Mouse (Mus musculus) B cell, adult 2 months (primary cell): Measurements from ENCODE around the gene Akap13.
"Not testable (repeated sequence)": the region's sequence is repeated elsewhere in the genome, so short reads cannot be mapped to it uniquely, and the experiment has no call there.

ENCODE experiments used
- DNase-seq, 2 experiments: peaks; one replicate each; pipeline ENCODE4 v3.0.0; 2022

Gene Akap13

GRCm38 (mm10) chr7:75607248-75607647, 151.9 kb downstream of the Akap13 start:
- no peak for DNase-seq

DNA sequence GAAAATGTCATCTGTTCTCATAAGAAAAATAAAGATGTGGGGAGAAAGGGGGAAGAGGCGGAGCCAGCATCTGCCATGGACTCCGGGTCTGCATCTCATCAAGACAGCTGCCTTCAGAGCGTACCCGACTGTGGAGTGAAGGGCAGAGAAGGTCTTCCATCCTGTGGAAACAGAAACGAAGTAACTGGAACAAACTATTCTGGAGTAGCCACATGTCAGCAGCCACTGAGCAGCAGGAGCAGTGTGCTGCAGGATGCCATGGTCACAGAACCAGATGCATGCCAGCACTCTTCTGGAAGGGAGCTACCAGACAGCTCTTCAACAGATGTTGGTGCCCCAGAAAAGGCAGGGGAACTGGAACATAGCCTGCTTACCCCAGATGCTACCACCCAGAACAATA, 153.4 kb downstream of the Akap13 start:
- no peak for DNase-seq

GRCm38 (mm10) chr7:75609456-75610262, 154.3 kb downstream of the Akap13 start:
- DNase-seq, result peak; percentile 64 to 65

GRCm38 (mm10) chr7:75610391-75610790, 155.1 kb downstream of the Akap13 start:
- DNase-seq, result peak; percentile 70 to 71

DNA sequence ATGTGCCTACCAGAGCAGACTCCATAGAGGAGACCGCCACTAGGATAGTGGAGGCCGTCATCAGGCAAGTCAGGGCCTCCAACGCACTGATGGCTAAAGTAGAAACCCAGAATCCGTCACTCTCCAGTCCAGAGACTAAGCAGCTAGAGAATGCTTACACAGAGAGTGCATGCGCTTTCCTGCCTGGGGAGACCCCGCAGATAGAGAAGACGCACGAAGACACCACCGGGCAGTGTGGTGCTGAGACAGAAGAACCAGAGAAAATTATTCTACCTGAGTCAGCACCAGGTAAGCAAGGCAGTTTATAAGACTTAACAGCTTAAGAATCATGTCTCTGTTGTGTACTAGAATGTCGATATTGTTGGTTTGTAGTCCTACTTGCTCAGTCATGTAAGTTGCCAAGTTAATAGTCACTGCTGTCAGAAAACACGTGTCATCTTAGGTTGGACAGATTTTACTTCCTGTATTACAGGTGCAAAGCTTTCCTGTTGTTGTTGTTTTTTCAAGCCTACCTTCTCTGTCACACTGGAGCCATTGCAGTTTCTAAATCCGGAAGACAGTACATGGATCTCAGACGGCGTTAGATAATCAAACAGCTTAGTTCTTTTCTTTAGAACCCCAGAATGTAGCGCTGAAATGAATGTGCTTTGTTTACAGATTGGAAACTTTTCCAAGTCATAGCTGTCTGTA, 156.1 kb downstream of the Akap13 start:
- no peak for DNase-seq

DNA sequence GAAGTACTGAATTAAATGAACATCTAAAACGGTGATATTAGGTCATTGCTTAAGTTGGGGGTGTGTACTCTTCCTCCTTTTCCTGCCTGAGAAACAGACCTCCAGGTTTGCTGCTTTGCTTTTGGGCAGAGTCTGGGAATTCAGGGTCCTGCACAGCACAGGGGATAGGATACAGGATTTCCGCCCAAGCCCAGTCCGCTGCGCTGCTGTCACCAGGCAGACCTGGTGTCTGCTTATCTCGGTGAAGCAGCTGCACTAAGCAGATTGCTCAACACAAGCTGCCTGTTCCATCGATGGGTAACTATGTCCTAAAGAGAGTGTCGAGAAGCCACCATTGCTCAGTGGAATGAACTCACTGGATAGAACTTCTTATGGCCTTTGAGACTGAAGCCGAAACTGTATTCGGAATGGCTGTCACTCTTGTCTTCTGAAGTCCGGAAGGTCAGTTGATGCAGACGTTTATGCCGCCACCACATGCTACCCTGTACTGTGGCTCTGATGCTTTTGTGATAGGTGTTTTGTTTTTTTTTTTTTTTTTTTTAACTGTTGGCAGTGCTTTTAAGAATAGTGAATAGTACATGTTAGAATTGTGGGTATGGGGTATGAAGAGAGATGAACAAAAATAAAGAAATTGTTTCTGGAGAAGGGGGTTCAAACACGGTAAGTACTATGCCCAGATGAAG, 156.8 kb downstream of the Akap13 start:
- peak in 1 of 2 experiments; percentile 17 for DNase-seq

- DNase-seq, result no peak
Observed at GRCm38 (mm10) chr7:75612683-75613053, 157.3 kb downstream of the Akap13 start.

DNA sequence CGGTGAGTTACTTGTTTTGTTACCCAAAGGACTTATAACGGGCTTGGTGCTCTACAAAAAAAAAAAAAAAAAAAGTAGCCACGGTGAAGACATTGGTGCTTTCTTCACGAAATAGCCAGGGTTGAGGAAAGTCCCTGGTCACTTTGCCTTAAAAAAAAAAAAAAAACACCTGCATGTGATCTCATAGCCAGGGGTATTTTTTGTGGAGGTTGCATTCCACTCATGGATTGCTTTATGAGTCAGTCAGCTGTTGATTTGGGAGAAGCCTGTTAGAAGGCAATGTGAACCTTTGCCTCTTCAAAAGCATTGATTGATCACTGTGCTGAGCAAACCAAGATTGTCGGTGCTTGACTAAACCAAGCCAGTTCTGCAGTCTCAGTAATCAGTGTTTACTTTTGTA, 157.9 kb downstream of the Akap13 start:
- DNase-seq, result no peak

GRCm38 (mm10) chr7:75614826-75615225, 159.5 kb downstream of the Akap13 start:
- DNase-seq, result no peak

- not testable (repeated sequence) for DNase-seq
Observed at GRCm38 (mm10) chr7:75617246-75617645, 161.9 kb downstream of the Akap13 start.

DNA sequence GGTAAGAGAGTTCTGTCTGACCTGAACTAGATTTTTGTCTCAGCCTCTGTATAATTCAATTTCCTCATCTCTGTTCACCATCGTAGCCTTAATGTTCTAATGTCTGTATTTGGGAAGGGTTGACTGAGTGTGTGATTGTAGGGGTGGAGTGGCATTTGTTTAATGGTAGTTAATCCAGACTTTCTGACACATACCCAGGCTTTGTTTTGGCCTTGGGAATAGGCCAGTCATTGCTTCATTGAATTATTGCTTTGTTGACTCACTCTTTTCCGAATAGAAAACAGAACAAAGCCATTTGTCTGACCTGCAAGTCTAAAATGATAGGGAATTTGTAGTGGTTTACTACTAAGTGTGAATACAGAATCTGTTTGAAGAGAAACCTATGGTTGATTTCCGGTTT, 163.4 kb downstream of the Akap13 start:
- DNase-seq, result no peak

- no peak for DNase-seq
Observed at GRCm38 (mm10) chr7:75619875-75620274, 164.5 kb downstream of the Akap13 start.

DNA sequence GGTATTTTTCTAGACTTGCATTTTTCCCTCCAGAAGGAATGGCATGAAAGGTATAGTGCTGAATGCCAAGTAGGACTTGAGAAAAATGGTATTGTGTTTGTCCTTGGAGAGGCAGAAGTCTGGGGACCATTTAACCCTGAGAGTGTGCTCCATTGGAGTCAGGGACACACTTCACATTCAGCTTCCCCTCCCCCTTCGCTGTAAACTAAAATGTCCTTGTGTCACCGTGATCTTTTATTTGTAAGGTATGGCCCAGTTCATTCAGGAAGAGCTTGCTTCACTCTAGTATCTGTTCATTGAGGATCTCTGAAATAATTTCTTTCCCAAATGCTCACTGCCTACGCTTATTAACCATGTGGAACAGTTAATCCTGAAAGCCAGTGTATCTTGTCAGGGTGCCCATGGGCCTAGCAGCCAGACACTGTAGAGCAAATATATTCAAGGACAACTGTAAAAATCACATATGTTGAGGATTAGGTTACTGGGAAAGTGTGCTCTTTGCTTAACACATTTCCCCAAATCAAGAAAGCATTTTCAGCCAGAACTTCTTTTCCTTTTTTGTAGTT, 165.1 kb downstream of the Akap13 start:
- no peak for DNase-seq

DNA sequence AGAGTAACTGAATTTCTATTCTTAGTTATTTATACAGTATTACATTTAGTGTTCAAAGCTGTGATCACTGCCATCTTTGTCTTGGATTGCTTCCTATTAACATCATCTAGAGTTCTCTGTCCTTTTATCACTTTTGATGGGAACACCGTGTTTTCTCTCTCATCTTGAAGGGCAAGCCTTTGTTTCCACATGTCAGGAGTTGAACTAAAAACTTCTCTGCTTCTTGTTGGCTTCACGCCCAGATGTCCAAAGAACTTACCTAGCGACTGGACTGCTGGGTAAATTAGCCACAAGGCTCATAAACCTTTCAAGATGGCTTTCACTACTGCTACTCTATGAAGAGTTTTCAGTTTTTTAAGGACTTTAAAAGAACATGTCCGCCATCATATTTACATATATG, 165.6 kb downstream of the Akap13 start:
- DNase-seq, result no peak

DNA sequence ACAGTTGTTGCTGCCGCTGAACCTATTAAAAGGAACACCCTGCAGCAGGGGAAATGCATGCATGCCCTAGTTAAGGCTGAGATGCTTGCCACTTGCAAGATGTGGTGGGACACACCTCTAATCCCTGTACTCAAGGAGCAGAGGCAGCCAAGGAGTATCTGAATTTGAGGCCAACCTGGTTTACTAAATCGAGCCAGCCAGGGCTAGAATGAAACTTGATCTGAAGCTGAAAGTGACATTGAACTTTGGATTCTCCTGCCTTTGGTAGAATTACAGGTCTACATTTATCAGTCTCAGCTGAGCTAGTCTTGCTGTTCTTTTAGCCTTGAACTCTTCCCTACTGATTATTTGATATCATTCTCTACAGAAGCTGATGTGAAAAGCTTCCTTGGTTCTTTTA, 172.5 kb downstream of the Akap13 start:
- no peak for DNase-seq

DNA sequence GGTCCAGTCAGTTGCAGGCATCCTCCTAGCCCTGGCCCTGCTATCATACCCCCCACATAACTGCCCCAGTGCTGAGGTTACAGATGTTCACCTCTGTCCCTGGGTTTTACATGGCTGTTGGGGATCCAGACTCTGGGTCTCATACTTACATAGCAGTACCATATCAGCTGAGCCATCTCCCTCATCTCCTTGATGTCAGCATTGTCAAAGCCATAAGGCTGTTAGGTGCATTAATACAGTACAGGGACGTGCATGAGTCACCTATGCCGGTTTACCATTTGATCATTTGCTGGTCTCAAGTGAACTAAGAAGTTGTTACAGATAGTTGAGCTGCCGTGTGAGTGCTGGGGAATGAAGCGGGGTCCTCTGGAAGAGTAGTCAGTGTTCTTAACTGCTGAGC, 174.3 kb downstream of the Akap13 start:
- DNase-seq, result no peak

- DNase-seq, result no peak
Observed at GRCm38 (mm10) chr7:75632941-75633340, 177.6 kb downstream of the Akap13 start.

GRCm38 (mm10) chr7:75633393-75633792, 178.1 kb downstream of the Akap13 start:
- no peak for DNase-seq

- no peak for DNase-seq
Observed at GRCm38 (mm10) chr7:75633807-75634526, 178.6 kb downstream of the Akap13 start.

- peak; percentile 49 to 50 for DNase-seq
Observed at GRCm38 (mm10) chr7:75638769-75639168, 183.4 kb downstream of the Akap13 start.

DNA sequence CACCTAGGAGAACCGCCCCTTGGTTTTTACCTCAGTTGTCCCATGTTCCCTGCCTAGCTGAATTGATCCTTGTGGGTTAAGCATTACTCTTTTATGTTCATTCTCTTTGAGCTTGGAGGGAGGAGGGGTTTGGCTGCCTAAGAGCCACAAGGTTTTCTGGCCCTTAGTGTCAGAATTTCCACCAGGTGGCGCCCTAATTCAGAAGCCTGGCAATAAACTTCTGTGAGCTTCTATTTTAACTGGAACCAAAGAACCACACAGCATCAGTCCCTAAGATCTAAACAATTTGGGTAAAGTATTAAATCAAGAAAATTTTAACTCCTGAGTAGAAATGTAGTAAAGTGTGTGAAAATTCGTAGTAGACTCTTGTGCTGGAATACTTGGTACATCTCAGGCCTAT, 184.2 kb downstream of the Akap13 start:
- DNase-seq, result peak; percentile 86 to 87

DNA sequence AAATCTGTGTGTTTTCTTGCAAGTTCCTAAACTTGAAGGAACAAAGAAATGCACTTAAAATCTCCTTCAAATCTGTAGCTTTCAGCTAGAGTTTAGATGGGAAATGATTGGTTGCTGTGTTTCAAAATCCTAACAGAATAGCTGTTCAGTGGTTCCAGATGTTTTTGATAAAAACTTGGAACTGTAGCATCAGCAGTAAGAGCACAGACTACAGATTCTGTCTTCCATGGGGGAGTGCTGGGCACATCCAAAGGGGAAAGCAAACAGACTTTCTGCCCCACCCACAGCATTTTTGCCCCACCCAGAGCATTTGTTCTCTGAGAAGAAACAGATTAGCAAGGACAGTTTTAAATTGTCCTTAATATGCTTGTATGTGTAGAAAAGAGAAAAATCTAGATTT, 184.7 kb downstream of the Akap13 start:
- no peak for DNase-seq

DNA sequence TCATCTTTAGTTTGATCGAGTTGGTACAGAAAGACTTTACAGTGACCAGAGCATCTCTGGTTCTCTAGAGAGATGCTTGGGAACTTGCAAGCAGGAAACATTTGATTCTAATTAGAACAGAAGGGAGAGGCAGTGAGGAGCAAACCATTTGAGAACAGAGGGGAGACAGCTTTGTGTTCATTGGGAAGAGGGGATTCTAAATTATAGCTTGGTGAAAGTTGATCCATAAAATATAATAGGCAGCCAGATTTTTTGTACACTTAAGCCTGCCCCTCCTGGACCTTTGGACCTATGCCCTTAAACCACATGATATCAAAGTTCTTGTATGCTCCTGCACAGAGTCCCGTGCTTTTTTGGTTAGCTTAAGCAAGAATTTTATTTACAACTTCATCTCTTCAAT, 185.3 kb downstream of the Akap13 start:
- no peak for DNase-seq
